Mouse (Mus musculus): ENCODE results near the gene Snrpa. TPM values are rescaled to one million over a fixed set of nuclear protein-coding genes. Genes with fewer than 3 reads are reported as not detected.

Snrpa gene
- polyA plus RNA-seq, 1 experiment, result 176 TPM

DNA sequence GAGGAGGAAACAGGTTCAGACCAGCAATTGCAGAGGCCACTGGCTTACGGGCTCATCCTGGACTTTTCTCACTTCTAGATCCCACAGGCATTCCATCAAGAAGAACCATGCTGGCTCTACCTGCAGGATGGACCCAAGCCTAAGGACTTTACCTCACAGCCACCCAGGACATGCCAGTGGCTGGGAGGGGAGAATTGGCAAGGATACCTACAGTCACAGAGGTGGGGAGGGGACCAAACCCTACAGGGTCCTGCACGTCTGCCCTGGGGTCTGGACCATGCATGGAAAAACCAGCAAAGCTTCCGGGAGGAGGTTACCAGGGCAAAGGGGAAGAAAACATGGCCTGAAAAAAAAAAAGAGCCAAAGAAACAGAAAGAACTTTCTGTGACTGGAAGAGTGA is 25.1 kb downstream of the Snrpa start:
- no peak overlapping the region for H3K4me3 ChIP-seq (ENCODE audit: insufficient read depth, low read length)
- H3K4me1 ChIP-seq (ENCODE audit: control insufficient read depth, insufficient read depth, low read length), result 0 out of 2 replicates have a peak, but pooled peaks cover 3% of the 10 kb centered on the region
- TF ChIP-seq POLR2A (IDR thresholded peaks at IDR 0.05; ENCODE audit: extremely low read depth, insufficient read depth, low read length), result no peak
- no peak for TF ChIP-seq CTCF (IDR thresholded peaks at IDR 0.05; ENCODE audit: extremely low read depth, insufficient read depth, low read length)
- H3K27ac ChIP-seq (ENCODE audit: insufficient read depth, low read length), result no peak overlapping the region

DNA sequence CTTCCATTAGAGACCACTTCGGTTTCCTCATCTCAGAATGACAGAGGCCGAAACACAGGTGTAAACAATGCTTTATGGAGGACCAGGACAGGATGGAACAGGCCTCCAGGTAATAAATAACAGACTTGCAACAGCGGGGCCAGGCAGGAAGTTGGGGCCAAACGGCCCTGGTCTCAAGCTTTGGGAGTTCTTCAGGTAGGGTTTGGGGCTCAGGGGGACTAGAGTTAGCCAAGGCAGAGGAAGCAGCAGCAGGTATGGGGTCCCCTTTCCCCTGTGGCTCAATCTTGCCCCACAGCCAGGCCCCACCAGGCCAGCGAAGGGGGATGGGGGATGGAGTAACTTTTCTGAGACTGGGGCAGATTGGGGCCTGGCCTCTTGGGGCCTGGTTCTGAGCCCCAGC is 27.7 kb downstream of the Snrpa start:
- TF ChIP-seq POLR2A (IDR thresholded peaks at IDR 0.05; ENCODE audit: extremely low read depth, insufficient read depth, low read length) (no peak), CTCF (IDR thresholded peaks at IDR 0.05; ENCODE audit: extremely low read depth, insufficient read depth, low read length) (no peak)
- Histone ChIP-seq H3K4me1 (ENCODE audit: control insufficient read depth, insufficient read depth, low read length) (peaks cover 7% of the 10 kb centered on the region; the same call in 1 of the 2 replicates), H3K27ac (ENCODE audit: insufficient read depth, low read length) (no peak overlapping the region), H3K4me3 (ENCODE audit: insufficient read depth, low read length) (no peak overlapping the region)

DNA sequence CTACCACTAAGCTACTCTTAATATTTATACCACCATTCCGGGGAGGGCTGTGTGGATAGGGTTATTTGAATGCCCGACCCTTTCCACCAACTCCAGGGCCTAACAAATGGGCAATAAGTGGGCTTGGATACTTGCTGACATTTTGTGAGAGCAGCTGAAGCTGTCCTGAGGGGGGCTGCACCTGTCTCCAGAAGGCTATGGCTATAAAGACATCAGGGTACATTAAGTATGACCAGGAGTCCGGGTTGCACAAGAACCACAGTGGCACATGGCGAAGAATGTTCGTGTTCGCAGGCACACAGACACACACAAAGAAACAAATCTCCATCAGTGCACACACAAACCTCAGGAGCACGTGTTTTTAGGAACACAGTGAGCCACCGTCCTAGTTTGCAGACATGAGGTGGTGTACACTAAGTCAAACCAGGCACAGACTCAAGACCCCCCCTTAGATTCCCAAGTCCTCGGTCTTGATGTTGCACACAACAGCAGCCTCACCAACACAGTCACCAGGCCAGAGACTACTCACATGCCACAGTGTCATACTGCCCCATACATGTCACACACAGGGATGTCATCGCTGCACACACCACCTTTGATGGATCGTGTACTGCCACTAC is 28.5 kb downstream of the Snrpa start:
- peaks cover 9% of the 10 kb centered on the region; the same call in 1 of the 2 replicates for H3K4me1 ChIP-seq (ENCODE audit: control insufficient read depth, insufficient read depth, low read length)
- no peak for TF ChIP-seq POLR2A (IDR thresholded peaks at IDR 0.05; ENCODE audit: extremely low read depth, insufficient read depth, low read length)
- no peak for TF ChIP-seq CTCF (IDR thresholded peaks at IDR 0.05; ENCODE audit: extremely low read depth, insufficient read depth, low read length)
- peak overlapping the region; percentile 58 for H3K27ac ChIP-seq (ENCODE audit: insufficient read depth, low read length)
- peak overlapping the region; percentile 97 for H3K4me3 ChIP-seq (ENCODE audit: insufficient read depth, low read length)

DNA sequence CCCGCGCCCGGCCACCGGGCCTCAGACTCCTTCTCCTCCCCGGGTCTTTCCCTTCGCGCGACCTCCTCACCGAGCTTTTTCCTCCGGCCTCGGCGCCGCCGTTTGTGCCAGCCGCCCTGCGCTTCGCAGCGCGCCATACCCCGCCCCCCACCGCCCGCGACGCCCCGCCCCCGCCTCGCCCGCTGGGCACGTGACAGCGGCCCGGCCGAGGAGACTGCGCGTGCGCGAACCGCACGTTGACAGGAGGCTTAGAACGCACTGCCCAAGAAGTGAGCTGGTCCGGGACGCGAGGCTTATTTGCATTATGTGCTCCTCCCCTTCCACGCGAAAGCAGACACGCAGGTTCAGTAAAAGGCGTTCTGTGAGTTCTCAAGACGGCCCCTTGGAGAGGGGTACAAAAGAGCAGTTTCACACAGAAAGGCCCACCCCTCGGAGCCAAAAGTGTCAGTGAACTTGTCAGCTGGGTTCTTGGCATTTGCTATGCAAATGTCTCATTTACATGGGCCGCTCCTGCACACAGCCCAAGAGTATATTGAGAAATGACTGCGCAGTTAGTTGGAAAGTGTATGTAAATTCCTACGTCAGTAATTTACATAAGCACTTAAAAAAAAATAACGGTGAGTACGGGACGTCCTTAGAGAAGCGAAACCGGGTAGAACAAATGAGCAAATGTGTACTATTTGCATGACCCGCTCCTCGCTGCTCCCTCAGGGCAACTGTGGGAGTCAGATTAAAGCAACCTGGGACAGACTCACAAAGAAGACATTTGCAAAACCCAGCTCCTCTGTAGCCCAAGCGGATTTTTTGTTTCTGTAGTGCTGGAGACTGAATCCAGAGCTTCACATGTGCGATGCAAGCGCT is 29.2 kb downstream of the Snrpa start, which contains the start of gene Egln2:
Egln2 (minus strand) TSS at position 189 of the 861 bp plus-strand sequence.
- Histone ChIP-seq H3K4me1 (ENCODE audit: control insufficient read depth, insufficient read depth, low read length) (peaks cover 11% of the 10 kb centered on the region; the same call in 1 of the 2 replicates), H3K4me3 (ENCODE audit: insufficient read depth, low read length) (peak within 1 kb of the TSS; percentile 97), H3K27ac (ENCODE audit: insufficient read depth, low read length) (peak within 1 kb of the TSS; percentile 96)
- TF ChIP-seq POLR2A (IDR thresholded peaks at IDR 0.05; ENCODE audit: extremely low read depth, insufficient read depth, low read length), result peak; percentile 84
- no peak for TF ChIP-seq CTCF (IDR thresholded peaks at IDR 0.05; ENCODE audit: extremely low read depth, insufficient read depth, low read length)

DNA sequence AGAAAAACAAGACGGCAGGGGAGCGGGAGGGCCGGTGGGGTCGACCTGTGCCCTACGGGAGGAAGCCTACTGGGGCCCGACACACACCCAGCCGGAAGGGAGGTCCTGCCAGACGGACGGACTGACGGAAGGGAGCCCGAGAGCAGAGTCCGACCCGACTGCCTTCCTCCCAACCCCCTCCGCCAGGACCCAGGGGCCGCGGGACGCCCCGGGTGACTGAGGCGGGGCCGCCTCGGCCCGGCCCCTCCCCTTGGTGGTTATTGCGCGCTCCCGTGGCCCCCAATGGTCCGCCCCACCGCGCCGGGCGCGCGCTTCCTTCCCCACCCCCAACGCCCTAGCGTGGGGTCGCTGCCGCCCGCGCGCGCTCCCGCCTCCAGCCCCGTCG is 29.9 kb downstream of the Snrpa start:
- Histone ChIP-seq H3K4me1 (ENCODE audit: control insufficient read depth, insufficient read depth, low read length) (peaks cover 12% of the 10 kb centered on the region; the same call in 1 of the 2 replicates), H3K27ac (ENCODE audit: insufficient read depth, low read length) (peak overlapping the region; percentile 96), H3K4me3 (ENCODE audit: insufficient read depth, low read length) (peak overlapping the region; percentile 97)
- TF ChIP-seq CTCF (IDR thresholded peaks at IDR 0.05; ENCODE audit: extremely low read depth, insufficient read depth, low read length) (no peak), POLR2A (IDR thresholded peaks at IDR 0.05; ENCODE audit: extremely low read depth, insufficient read depth, low read length) (peak; percentile 39; the same call in 1 of the 2 replicates)

DNA sequence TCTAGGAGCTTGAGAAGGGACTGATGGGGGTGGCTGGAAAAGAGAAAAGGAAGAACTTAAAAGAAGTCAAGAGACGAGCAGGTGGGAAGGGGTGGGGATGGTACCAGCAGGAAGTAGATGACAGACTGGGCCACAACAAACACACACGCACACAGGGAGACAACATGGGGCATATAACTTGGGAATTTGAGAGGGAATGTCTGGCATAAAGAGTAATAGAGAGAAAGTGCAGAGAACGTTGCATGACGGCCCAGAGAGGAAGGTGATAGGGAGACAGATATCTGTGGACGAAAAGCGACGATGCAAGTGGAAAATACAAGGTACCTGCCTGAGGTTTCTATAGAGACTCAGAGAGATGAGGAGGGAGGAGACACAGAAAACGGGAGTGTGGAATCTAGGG is 30.4 kb downstream of the Snrpa start:
- no peak for TF ChIP-seq CTCF (IDR thresholded peaks at IDR 0.05; ENCODE audit: extremely low read depth, insufficient read depth, low read length)
- no peak for TF ChIP-seq POLR2A (IDR thresholded peaks at IDR 0.05; ENCODE audit: extremely low read depth, insufficient read depth, low read length)
- Histone ChIP-seq H3K4me1 (ENCODE audit: control insufficient read depth, insufficient read depth, low read length) (peaks cover 14% of the 10 kb centered on the region; the same call in 1 of the 2 replicates), H3K4me3 (ENCODE audit: insufficient read depth, low read length) (peak overlapping the region; percentile 97), H3K27ac (ENCODE audit: insufficient read depth, low read length) (peak overlapping the region; percentile 96)

DNA sequence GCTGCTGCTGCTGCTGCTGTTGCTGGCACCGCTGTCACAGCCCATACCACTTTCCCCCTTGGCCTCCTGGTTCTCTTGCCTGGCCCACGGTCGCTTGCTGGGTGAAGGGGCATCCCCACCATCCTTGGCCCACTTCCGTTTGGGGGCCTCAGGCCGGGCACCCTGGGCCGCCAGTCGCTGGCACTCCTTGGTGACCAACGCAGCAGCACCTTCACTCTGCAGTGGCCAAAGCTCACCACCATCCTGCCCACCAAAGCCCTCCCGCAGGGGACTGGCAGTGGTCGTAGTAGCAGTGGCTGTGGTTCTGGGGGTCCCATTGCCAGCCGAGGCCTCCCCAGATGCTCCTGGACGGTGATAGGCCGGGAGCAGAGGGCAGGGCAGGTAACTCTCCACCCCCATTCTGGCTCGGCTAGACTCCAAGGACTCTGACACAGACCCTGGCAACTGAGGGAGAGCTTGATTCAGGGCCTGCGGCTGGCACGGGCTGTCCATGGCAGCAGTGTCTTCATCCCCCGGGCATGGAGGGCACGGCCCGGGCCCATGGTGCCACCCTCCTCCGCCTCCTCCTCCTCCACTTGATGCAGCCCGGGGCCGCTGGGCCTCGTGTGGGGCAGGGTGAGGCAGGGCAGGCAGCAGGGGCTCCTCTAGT is 30.9 kb downstream of the Snrpa start:
- peak overlapping the region; percentile 96; the same call in 1 of the 2 replicates for H3K27ac ChIP-seq (ENCODE audit: insufficient read depth, low read length)
- H3K4me1 ChIP-seq (ENCODE audit: control insufficient read depth, insufficient read depth, low read length), result peaks cover 15% of the 10 kb centered on the region; the same call in 1 of the 2 replicates

DNA sequence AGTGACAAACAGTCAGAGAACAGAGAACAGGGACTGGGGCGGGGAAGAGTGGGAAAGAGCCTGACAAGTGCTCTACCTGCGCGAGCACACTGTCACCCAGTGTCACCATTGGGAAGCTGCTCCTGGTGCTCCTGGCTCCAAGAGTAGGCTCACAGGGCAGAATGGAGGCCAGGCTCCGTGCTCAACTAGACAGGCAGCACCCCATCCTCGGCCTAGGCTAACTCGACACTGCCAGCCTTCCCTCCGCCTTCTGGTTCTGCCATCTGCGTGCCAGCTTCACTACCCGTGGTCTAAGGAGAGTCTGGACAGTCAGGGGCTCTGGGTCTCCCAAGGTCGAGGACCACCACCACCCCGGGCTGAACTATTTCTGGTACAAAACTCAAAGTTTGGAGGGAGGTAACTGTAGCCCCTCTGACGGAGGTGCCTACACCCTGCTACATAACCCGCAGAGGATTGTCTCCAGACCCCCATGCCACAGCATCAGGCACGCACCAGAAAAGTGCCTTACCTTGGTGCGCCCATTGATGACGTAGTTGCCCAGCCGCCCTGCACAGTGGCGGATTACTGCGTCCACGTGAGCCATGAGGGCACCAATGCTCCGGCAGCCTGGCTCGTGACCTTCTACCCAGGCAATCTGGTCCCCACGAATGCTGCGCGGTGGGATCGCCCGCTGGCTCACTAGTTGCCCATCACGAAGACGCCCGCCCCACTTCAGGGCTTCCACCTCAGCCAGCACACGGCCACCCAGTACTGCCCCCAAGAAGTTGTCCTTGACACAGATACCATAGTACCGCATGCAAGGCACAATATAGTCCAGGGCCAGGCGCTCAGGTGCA is 31.7 kb downstream of the Snrpa start:
- Histone ChIP-seq H3K27ac (ENCODE audit: insufficient read depth, low read length) (0 out of 2 replicates have a peak overlapping the region, but pooled peaks have one; percentile 22), H3K4me3 (ENCODE audit: insufficient read depth, low read length) (peak overlapping the region; percentile 97), H3K4me1 (ENCODE audit: control insufficient read depth, insufficient read depth, low read length) (peaks cover 17% of the 10 kb centered on the region; the same call in 1 of the 2 replicates)
- TF ChIP-seq POLR2A (IDR thresholded peaks at IDR 0.05; ENCODE audit: extremely low read depth, insufficient read depth, low read length) (no peak), CTCF (IDR thresholded peaks at IDR 0.05; ENCODE audit: extremely low read depth, insufficient read depth, low read length) (no peak)

More for the DNA sequence above, 30.9 kb downstream of the Snrpa start:
- TF ChIP-seq POLR2A (IDR thresholded peaks at IDR 0.05; ENCODE audit: extremely low read depth, insufficient read depth, low read length) (no peak), CTCF (IDR thresholded peaks at IDR 0.05; ENCODE audit: extremely low read depth, insufficient read depth, low read length) (no peak)
- peak overlapping the region; percentile 97 for H3K4me3 ChIP-seq (ENCODE audit: insufficient read depth, low read length)
